Mouse (Mus musculus): Measurements from ENCODE around the gene Osm. TPM values are rescaled to one million over a fixed set of nuclear protein-coding genes. Genes with fewer than 3 reads are reported as not detected.

Osm gene
- polyA plus RNA-seq, 1 experiment from 2014 or later = 1.3 TPM

DNA sequence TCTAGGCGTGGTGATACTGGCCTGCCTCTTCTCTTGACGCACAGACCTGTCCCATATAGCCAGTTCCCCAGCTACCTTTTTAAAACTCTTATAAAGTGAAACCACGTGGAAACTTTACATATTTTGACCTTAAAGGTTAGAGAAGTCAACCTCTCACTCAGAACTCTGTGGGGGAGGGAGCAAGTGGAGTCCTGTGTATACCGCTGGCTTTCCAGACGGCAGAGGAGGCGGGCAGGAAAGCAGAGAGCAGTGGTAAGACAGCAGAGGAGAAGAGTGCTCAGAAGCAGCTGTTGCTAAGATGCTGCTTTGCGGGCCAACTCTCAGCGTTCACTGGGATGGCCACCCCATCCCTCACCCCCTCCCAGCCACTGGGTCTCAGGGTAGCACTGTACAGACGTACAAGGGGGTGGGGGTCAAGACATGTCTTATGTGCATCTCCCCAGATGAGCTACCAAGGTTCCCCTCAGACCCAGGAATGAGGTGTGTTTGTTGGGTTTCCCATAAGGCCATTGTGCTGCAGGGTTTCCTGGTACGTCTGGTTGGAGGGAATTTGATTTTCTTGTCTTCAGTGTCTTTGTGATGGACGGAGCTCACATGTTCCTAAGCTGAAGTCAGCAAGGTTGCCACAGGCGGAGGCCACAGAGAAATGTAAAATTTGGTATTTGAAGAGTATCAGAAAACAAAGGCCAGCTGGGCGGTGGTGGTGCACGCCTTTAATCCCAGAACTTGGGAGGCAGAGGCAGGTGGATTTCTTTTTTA is 11.2 kb downstream of the Osm start:
- H3K27ac ChIP-seq (ENCODE audit: low read depth) = no peak overlapping the region
- WGBS (ENCODE audit: insufficient replicate concordance) = 74% methylated on average over 14 of the region's 14 CpGs
- no peak overlapping the region for H3K4me3 ChIP-seq (ENCODE audit: low read depth, low read length)
- no peak overlapping the region for H3K4me2 ChIP-seq (ENCODE audit: low read depth, low read length)
- no peaks in the 10 kb centered on the region for H3K36me3 ChIP-seq (replicated peaks; ENCODE audit: insufficient read depth, low read length)
- DNase-seq (no peak), ATAC-seq (no peak)
- H3K9me3 ChIP-seq (ENCODE audit: low read length) = no peaks in the 10 kb centered on the region
- no peak for TF ChIP-seq CTCF (IDR thresholded peaks at IDR 0.05; ENCODE audit: low read depth)
- H3K9ac ChIP-seq (replicated peaks) = no peak overlapping the region
- no peaks in the 10 kb centered on the region for H3K27me3 ChIP-seq (ENCODE audit: insufficient read depth, low read length)
- peaks cover 14% of the 10 kb centered on the region; the same call in 1 of the 2 replicates for H3K4me1 ChIP-seq (ENCODE audit: insufficient read depth)

DNA sequence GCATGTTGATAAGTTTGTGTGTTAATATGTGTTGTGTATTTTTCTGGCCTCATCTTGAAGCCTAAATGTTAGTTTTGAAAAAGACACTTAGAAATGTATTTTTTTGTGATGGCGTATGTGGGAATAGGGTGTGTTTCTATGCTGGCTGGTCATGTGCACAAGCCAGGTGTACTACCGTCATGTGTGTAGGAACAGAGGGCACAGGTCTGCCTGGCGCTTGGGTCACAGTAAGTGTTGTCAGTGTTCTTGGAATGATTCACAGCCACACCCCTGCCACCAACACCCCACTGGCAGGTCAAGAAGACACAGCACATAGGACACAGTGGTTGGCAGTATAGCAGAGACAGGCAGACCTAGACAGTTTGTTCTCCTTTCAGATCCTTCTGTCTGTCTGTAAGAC is 12.9 kb downstream of the Osm start:
- Histone ChIP-seq H3K4me3 (ENCODE audit: low read depth, low read length) (no peak overlapping the region), H3K36me3 (replicated peaks; ENCODE audit: insufficient read depth, low read length) (no peaks in the 10 kb centered on the region), H3K4me2 (ENCODE audit: low read depth, low read length) (no peak overlapping the region), H3K4me1 (ENCODE audit: insufficient read depth) (peaks cover 14% of the 10 kb centered on the region; the same call in 1 of the 2 replicates), H3K27ac (ENCODE audit: low read depth) (no peak overlapping the region), H3K9me3 (ENCODE audit: low read length) (no peaks in the 10 kb centered on the region), H3K9ac (replicated peaks) (no peak overlapping the region), H3K27me3 (ENCODE audit: insufficient read depth, low read length) (no peaks in the 10 kb centered on the region)
- no peak for DNase-seq
- TF ChIP-seq CTCF (IDR thresholded peaks at IDR 0.05; ENCODE audit: low read depth) (no peak), EP300 (IDR thresholded peaks at IDR 0.05; ENCODE audit: low read depth) (no peak)
- ATAC-seq = no peak
- 83% methylated on average over 3 of the region's 3 CpGs for WGBS (ENCODE audit: insufficient replicate concordance)

DNA sequence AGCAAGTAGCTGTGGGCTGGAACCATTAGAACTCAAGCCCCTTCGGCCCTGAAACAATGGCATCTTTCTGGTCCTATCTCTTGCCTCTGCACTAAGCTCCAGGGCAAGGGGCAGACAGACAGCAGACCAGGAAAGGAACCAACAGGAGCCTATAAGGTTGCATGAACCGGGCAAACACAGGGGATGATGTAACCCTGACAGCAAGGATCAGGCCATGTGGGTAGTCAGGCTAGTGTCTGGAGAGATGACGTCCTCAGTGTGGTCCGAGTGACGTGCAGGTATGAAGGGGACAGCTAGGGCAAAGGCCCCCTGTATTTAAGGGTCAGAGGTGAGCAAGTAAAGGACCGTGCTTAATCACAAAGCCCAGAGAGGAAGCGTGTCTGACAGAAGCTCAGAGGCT is 14.1 kb downstream of the Osm start:
- Histone ChIP-seq H3K9me3 (ENCODE audit: low read length) (no peaks in the 10 kb centered on the region), H3K27ac (ENCODE audit: low read depth) (peak overlapping the region; percentile 41), H3K4me2 (ENCODE audit: low read depth, low read length) (no peak overlapping the region), H3K9ac (replicated peaks) (no peak overlapping the region), H3K27me3 (ENCODE audit: insufficient read depth, low read length) (no peaks in the 10 kb centered on the region), H3K36me3 (replicated peaks; ENCODE audit: insufficient read depth, low read length) (no peaks in the 10 kb centered on the region), H3K4me3 (ENCODE audit: low read depth, low read length) (no peak overlapping the region), H3K4me1 (ENCODE audit: insufficient read depth) (peaks cover 13% of the 10 kb centered on the region; the same call in 1 of the 2 replicates)
- ATAC-seq (peak; percentile 94), DNase-seq (no peak)
- WGBS (ENCODE audit: insufficient replicate concordance) = 41% methylated on average over 7 of the region's 7 CpGs
- no peak for TF ChIP-seq CTCF (IDR thresholded peaks at IDR 0.05; ENCODE audit: low read depth)
- no peak for TF ChIP-seq EP300 (IDR thresholded peaks at IDR 0.05; ENCODE audit: low read depth)

DNA sequence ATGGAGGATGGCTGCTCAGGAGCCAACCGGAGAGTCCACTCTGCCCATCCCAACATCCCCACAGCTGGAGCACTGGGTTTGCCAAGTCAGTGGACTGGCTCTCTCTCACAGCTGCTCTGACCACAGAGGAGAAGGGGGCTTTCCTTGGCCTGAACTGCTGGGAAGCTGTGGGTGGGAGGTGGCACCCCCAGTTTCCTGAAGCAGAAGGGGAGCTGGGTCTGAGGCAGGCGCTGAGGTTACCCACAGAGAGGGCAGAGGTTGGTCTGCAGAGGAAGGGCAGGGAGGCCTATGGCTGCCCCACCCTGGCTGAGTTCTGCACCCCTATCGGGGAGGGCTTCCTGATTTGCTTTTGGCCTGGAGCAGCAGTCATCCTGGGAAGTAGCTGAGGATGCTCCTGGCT is 15.2 kb downstream of the Osm start:
- Histone ChIP-seq H3K4me1 (ENCODE audit: insufficient read depth) (peaks cover 11% of the 10 kb centered on the region; the same call in 1 of the 2 replicates), H3K4me3 (ENCODE audit: low read depth, low read length) (no peak overlapping the region), H3K9ac (replicated peaks) (no peak overlapping the region), H3K27ac (ENCODE audit: low read depth) (no peak overlapping the region), H3K36me3 (replicated peaks; ENCODE audit: insufficient read depth, low read length) (no peaks in the 10 kb centered on the region), H3K27me3 (ENCODE audit: insufficient read depth, low read length) (no peaks in the 10 kb centered on the region), H3K9me3 (ENCODE audit: low read length) (no peaks in the 10 kb centered on the region), H3K4me2 (ENCODE audit: low read depth, low read length) (no peak overlapping the region)
- no peak for DNase-seq
- ATAC-seq = no peak
- WGBS (ENCODE audit: insufficient replicate concordance) = 49% methylated on average over 3 of the region's 3 CpGs
- TF ChIP-seq CTCF (IDR thresholded peaks at IDR 0.05; ENCODE audit: low read depth) (no peak), EP300 (IDR thresholded peaks at IDR 0.05; ENCODE audit: low read depth) (no peak)

DNA sequence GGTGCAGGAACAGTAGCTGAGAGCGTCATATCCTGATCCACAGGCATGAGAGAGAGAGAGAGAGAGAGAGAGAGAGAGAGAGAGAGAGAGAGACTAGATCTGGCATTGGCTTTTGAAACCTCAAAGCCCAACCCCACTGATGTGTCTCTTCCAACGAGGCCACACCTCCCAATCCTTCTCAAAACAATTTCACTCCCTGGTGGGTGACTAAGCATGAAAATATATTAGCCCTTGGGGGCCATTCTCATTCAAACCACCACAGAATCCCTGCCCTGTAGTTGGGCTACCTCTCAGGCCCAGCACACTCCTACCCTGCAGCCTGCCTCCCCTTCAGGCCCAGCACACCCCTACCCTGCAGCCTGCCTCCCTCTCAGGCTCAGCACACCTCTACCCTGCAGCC is 16.7 kb downstream of the Osm start:
- TF ChIP-seq CTCF (IDR thresholded peaks at IDR 0.05; ENCODE audit: low read depth) = no peak
- no peak for TF ChIP-seq EP300 (IDR thresholded peaks at IDR 0.05; ENCODE audit: low read depth)
- Histone ChIP-seq H3K27me3 (ENCODE audit: insufficient read depth, low read length) (no peaks in the 10 kb centered on the region), H3K36me3 (replicated peaks; ENCODE audit: insufficient read depth, low read length) (no peaks in the 10 kb centered on the region), H3K4me1 (ENCODE audit: insufficient read depth) (peaks cover 16% of the 10 kb centered on the region), H3K4me3 (ENCODE audit: low read depth, low read length) (no peak overlapping the region), H3K9ac (replicated peaks) (no peak overlapping the region), H3K4me2 (ENCODE audit: low read depth, low read length) (no peak overlapping the region), H3K9me3 (ENCODE audit: low read length) (no peaks in the 10 kb centered on the region), H3K27ac (ENCODE audit: low read depth) (no peak overlapping the region)
- ATAC-seq = no peak
- 75% methylated on average over 2 of the region's 2 CpGs for WGBS (ENCODE audit: insufficient replicate concordance)
- DNase-seq = no peak

DNA sequence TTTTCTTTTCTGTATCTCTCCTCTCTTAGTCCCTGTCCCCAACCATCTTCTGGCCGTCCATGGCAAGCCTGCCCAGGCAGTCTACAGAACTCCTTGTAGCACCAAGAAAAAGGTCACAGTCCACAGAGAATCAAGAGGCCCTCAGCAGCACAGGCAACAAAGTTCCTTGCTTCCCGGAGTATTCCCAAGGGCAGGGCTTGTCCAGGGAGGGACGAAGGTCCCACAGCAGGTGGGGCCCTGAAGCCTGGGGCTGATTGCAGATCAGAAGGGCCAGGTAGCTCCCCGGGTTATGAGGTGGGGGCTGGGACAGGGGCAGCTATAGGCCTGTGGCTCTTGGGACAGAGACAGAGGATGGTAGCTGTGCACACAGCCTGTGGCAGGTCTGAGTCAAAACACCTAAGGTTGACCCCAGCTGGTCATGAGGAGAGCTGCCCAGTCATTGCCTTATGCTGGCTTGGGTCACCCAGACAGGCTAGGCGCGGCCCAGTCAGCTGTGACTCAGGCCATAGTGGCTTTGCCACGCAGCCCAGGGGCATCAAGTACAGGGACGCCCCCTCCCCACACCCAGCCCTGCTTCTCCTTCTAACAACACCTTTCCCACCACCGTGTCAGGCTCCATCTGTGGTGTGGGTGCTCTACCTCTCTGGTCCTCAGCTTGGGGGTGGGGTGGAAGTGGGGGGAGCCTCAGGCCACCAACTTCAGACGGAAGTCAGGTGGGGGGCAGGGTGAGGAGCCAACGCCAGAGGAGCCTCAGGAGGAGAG is 20.8 kb downstream of the Osm start, which contains the start of gene Lif:
Lif (plus strand) TSS at position 712 of the 762 bp plus-strand sequence.
- Histone ChIP-seq H3K27me3 (ENCODE audit: insufficient read depth, low read length) (no peaks in the 10 kb centered on the region), H3K9ac (replicated peaks) (no peak within 1 kb of the TSS), H3K4me2 (ENCODE audit: low read depth, low read length) (no peak within 1 kb of the TSS), H3K36me3 (replicated peaks; ENCODE audit: insufficient read depth, low read length) (no peaks in the 10 kb centered on the region), H3K4me1 (ENCODE audit: insufficient read depth) (peaks cover 23% of the 10 kb centered on the region), H3K4me3 (ENCODE audit: low read depth, low read length) (no peak within 1 kb of the TSS), H3K9me3 (ENCODE audit: low read length) (no peaks in the 10 kb centered on the region), H3K27ac (ENCODE audit: low read depth) (peak within 1 kb of the TSS; percentile 22; the same call in 1 of the 2 replicates)
- WGBS (ENCODE audit: insufficient replicate concordance) = 54% methylated on average over 10 of the region's 11 CpGs
- no peak for TF ChIP-seq CTCF (IDR thresholded peaks at IDR 0.05; ENCODE audit: low read depth)
- ATAC-seq (0 out of 2 replicates have a peak, but pooled peaks have one; percentile 8), DNase-seq (no peak)
